In genomic region chr16:44331995-44332860, GRCm38 (mm10) we compare ENCODE assay signal across 8 mouse cellular contexts. TPM values are rescaled to one million over a fixed set of nuclear protein-coding genes. Genes with fewer than 3 reads are reported as not detected.
DNase-seq lines count a peak whose midpoint lies in the region; ATAC-seq and TF ChIP-seq lines count a peak whose summit lies in the region.

No protein-coding gene starts in this region.

- intact Hi-C loops in left cerebral cortex, postnatal 4 days (cut with DNase I), result no loop called here

- peaks cover 49% of the 10 kb centered on the region for H3K27me3 ChIP-seq in forebrain, embryonic 10.5 days (ENCODE audit: poor library complexity, severe bottlenecking)
- H3K27me3 ChIP-seq in hindbrain, embryonic 14.5 days (ENCODE audit: control insufficient read depth, insufficient read depth, low read length), result peaks cover 10% of the 10 kb centered on the region
- peaks cover 8% of the 10 kb centered on the region for H3K27me3 ChIP-seq in midbrain, embryonic 15.5 days (replicated peaks)
- no peaks in the 10 kb centered on the region for H3K27me3 ChIP-seq in thymus, adult 2 months (ENCODE audit: control insufficient read depth, insufficient read depth, low read length)

- H3K4me1 ChIP-seq in bone marrow macrophage, adult 2 months (ENCODE audit: control insufficient read depth, insufficient read depth, low read length), result no peaks in the 10 kb centered on the region
- H3K4me1 ChIP-seq in forebrain, embryonic 10.5 days, result peaks cover 25% of the 10 kb centered on the region
- peaks cover 13% of the 10 kb centered on the region for H3K4me1 ChIP-seq in hindbrain, embryonic 14.5 days (replicated peaks; ENCODE audit: control insufficient read depth, insufficient read depth, low read length)
- H3K4me1 ChIP-seq in midbrain, embryonic 15.5 days, result peaks cover 21% of the 10 kb centered on the region
- H3K4me1 ChIP-seq in thymus, adult 2 months (replicated peaks; ENCODE audit: control insufficient read depth, insufficient read depth, low read length), result peaks cover 4% of the 10 kb centered on the region

- TF ChIP-seq POLR2A in bone marrow macrophage, adult 2 months (IDR thresholded peaks at IDR 0.05; ENCODE audit: borderline replicate concordance, low read depth, low read length), result no peak
- no peak for TF ChIP-seq POLR2A in thymus, adult 2 months (IDR thresholded peaks at IDR 0.05; ENCODE audit: control insufficient read depth, extremely low read depth, insufficient read depth, low read length, poor library complexity)

- peak overlapping the region; percentile 71 for H3K4me3 ChIP-seq in bone marrow macrophage, adult 2 months (ENCODE audit: insufficient read depth, low read length)
- peak overlapping the region; percentile 76 for H3K4me3 ChIP-seq in forebrain, embryonic 10.5 days
- H3K4me3 ChIP-seq in hindbrain, embryonic 14.5 days (replicated peaks; ENCODE audit: low read length), result peak overlapping the region; percentile 73
- H3K4me3 ChIP-seq in midbrain, embryonic 15.5 days, result peak overlapping the region; percentile 64
- H3K4me3 ChIP-seq in thymus, adult 2 months (ENCODE audit: control insufficient read depth, insufficient read depth, low read length), result peak overlapping the region; percentile 62

- no peak for TF ChIP-seq CTCF in bone marrow macrophage, adult 2 months (IDR thresholded peaks at IDR 0.05; ENCODE audit: low read depth, low read length)
- TF ChIP-seq CTCF in thymus, adult 2 months (IDR thresholded peaks at IDR 0.05; ENCODE audit: borderline replicate concordance, control insufficient read depth, extremely low read depth, insufficient read depth, low read length, poor library complexity), result no peak

- DNase-seq in layer of hippocampus, adult 11-12 months (ENCODE audit: low spot score), result peak; percentile 21
- no peak for DNase-seq in layer of hippocampus, adult 9-10 months (ENCODE audit: low spot score)
- peak; percentile 46 for DNase-seq in forebrain, embryonic 10.5 days (ENCODE audit: extremely low spot score, low spot score)
- peak; percentile 35 for DNase-seq in hindbrain, embryonic 14.5 days (ENCODE audit: low spot score)
- peak; percentile 31 for DNase-seq in left cerebral cortex, postnatal 4 days
- DNase-seq in thymus, adult 2 months, result peak; percentile 47

- H3K9ac ChIP-seq in hindbrain, embryonic 14.5 days, result peak overlapping the region; percentile 75
- H3K9ac ChIP-seq in midbrain, embryonic 15.5 days, result peak overlapping the region; percentile 67

- no peak overlapping the region for H3K27ac ChIP-seq in bone marrow macrophage, adult 2 months (ENCODE audit: insufficient read depth, low read depth, low read length)
- peak overlapping the region; percentile 71 for H3K27ac ChIP-seq in forebrain, embryonic 10.5 days
- H3K27ac ChIP-seq in hindbrain, embryonic 14.5 days, result no peak overlapping the region
- H3K27ac ChIP-seq in midbrain, embryonic 15.5 days, result peak overlapping the region; percentile 39; the same call in 1 of the 2 replicates
- peak overlapping the region; percentile 33 for H3K27ac ChIP-seq in thymus, adult 2 months (ENCODE audit: control insufficient read depth, insufficient read depth, low read length)

- H3K36me3 ChIP-seq in forebrain, embryonic 10.5 days (replicated peaks), result no peaks in the 10 kb centered on the region
- H3K36me3 ChIP-seq in hindbrain, embryonic 14.5 days (replicated peaks; ENCODE audit: control insufficient read depth, insufficient read depth), result no peaks in the 10 kb centered on the region
- no peaks in the 10 kb centered on the region for H3K36me3 ChIP-seq in midbrain, embryonic 15.5 days (replicated peaks)
- H3K36me3 ChIP-seq in thymus, adult 2 months (ENCODE audit: control insufficient read depth, insufficient read depth, low read length), result no peaks in the 10 kb centered on the region

- H3K4me2 ChIP-seq in hindbrain, embryonic 14.5 days (replicated peaks), result peak overlapping the region; percentile 100
- peak overlapping the region; percentile 94 for H3K4me2 ChIP-seq in midbrain, embryonic 15.5 days

- WGBS in forebrain, embryonic 10.5 days, result under 1% methylated on average over 60 of the region's 60 CpGs
- WGBS in hindbrain, embryonic 14.5 days, result under 1% methylated on average over 60 of the region's 60 CpGs
- under 1% methylated on average over 59 of the region's 60 CpGs for WGBS in midbrain, embryonic 15.5 days
- WGBS in thymus, adult 2 months, result 1% methylated on average over 60 of the region's 60 CpGs

- ATAC-seq in hindbrain, embryonic 14.5 days (ENCODE audit: low FRiP score), result peak; percentile 75
- ATAC-seq in midbrain, embryonic 15.5 days (replicated peaks), result peak; percentile 84

- H3K9me3 ChIP-seq in forebrain, embryonic 10.5 days, result peaks cover 5% of the 10 kb centered on the region; the same call in 1 of the 2 replicates
- no peaks in the 10 kb centered on the region for H3K9me3 ChIP-seq in hindbrain, embryonic 14.5 days (ENCODE audit: control insufficient read depth, low read length)
- H3K9me3 ChIP-seq in midbrain, embryonic 15.5 days, result no peaks in the 10 kb centered on the region

RNA-seq across cellular contexts. Expression of gene Sidt1, which starts 0.8 kb away (rescaled TPM):
- polyA plus RNA-seq in bone marrow macrophage, adult 2 months (2012; ENCODE audit: insufficient read depth, insufficient read length, missing spikeins), result not detected in 2 replicates
- polyA plus RNA-seq in forebrain, embryonic 10.5 days (2016; fragmentation: Nextera tagmentation; extraction: Ambion mirVana), result 0.15 and 0.18 TPM in 2 replicates
- polyA plus RNA-seq in hindbrain, embryonic 14.5 days (2014; fragmentation: Nextera tagmentation; extraction: Ambion mirVana), result 14.3 and 19.7 TPM in 2 replicates
- total RNA-seq in left cerebral cortex, postnatal 4 days (2021), result 10 to 100 TPM; 16.0 to 17.9 TPM
- 12.3 and 14.3 TPM in 2 replicates for polyA plus RNA-seq in midbrain, embryonic 15.5 days (2015; fragmentation: Nextera tagmentation; extraction: Ambion mirVana)
- polyA plus RNA-seq in thymus, adult 2 months (2012; rRNA removed), result 8.8 and 9.9 TPM in 2 replicates

RNA-seq across cellular contexts. Expression of gene Spice1, which starts 14.7 kb away (rescaled TPM):
- polyA plus RNA-seq in bone marrow macrophage, adult 2 months (2012; ENCODE audit: insufficient read depth, insufficient read length, missing spikeins), result 22.5 and 24.1 TPM in 2 replicates
- 32.4 and 35.9 TPM in 2 replicates for polyA plus RNA-seq in forebrain, embryonic 10.5 days (2016; fragmentation: Nextera tagmentation; extraction: Ambion mirVana)
- 14.6 and 19.9 TPM in 2 replicates for polyA plus RNA-seq in hindbrain, embryonic 14.5 days (2014; fragmentation: Nextera tagmentation; extraction: Ambion mirVana)
- 10 to 100 TPM; 15.0 to 18.8 TPM for total RNA-seq in left cerebral cortex, postnatal 4 days (2021)
- 13.3 and 14.8 TPM in 2 replicates for polyA plus RNA-seq in midbrain, embryonic 15.5 days (2015; fragmentation: Nextera tagmentation; extraction: Ambion mirVana)
- polyA plus RNA-seq in thymus, adult 2 months (2012; rRNA removed), result 13.4 TPM in 2 replicates

Comparison
In these comparisons a context has a peak if more than half of its experiments do, and no peak if none do; other contexts are left out.
1. H3K27ac ChIP-seq: peak in forebrain, embryonic 10.5 days (single experiment), midbrain, embryonic 15.5 days (single experiment) and thymus, adult 2 months (single experiment); none in bone marrow macrophage, adult 2 months (single experiment) and hindbrain, embryonic 14.5 days (single experiment).
2. Peak in every context shown above with its lines, with median percentiles within 50 percentile points of each other: H3K4me3 ChIP-seq.